Mouse (Mus musculus): Measurements from ENCODE around the gene Asxl1. TPM values are rescaled to one million over a fixed set of nuclear protein-coding genes. Genes with fewer than 3 reads are reported as not detected.
"Not testable (repeated sequence)": the region's sequence is repeated elsewhere in the genome, so short reads cannot be mapped to it uniquely, and the experiment has no call there.

The Asxl1 gene
- polyA plus RNA-seq, 1 experiment from 2014 or later, result 26.8 TPM

DNA sequence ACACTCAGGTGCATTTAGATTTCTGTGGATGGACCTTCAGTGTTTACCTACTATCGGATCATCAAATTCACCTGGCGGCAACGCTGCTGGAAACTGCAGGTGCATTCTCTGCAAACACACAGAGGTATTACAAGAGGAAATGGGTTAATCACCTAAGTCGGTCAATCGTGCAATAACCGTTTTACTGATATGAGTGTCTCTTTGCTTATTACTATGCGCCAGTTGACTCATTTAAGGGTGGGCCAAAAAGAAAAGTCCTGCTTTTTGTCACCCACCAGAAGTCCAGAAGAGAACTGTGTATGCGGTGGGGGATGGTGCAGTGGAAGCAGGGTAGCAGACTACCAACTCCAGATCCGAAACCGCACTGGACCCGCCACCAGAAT lies 567 bp upstream of the Asxl1 start:
- H3K9ac ChIP-seq (replicated peaks), result peak overlapping the region; percentile 70
- WGBS, result 8% methylated on average over 11 of the region's 11 CpGs
- peaks cover 15% of the 10 kb centered on the region; the same call in 1 of the 2 replicates for H3K36me3 ChIP-seq
- H3K4me3 ChIP-seq (replicated peaks), result peak overlapping the region; percentile 80
- H3K4me2 ChIP-seq, result peak overlapping the region; percentile 70
- peaks cover 23% of the 10 kb centered on the region for H3K4me1 ChIP-seq (replicated peaks)
- no peak for ATAC-seq (ENCODE audit: insufficient number of reproducible peaks, insufficient read depth, low FRiP score, low TSS enrichment, low read depth)
- H3K27me3 ChIP-seq, result no peaks in the 10 kb centered on the region
- peak overlapping the region; percentile 76 for H3K27ac ChIP-seq
- H3K9me3 ChIP-seq, result no peaks in the 10 kb centered on the region

DNA sequence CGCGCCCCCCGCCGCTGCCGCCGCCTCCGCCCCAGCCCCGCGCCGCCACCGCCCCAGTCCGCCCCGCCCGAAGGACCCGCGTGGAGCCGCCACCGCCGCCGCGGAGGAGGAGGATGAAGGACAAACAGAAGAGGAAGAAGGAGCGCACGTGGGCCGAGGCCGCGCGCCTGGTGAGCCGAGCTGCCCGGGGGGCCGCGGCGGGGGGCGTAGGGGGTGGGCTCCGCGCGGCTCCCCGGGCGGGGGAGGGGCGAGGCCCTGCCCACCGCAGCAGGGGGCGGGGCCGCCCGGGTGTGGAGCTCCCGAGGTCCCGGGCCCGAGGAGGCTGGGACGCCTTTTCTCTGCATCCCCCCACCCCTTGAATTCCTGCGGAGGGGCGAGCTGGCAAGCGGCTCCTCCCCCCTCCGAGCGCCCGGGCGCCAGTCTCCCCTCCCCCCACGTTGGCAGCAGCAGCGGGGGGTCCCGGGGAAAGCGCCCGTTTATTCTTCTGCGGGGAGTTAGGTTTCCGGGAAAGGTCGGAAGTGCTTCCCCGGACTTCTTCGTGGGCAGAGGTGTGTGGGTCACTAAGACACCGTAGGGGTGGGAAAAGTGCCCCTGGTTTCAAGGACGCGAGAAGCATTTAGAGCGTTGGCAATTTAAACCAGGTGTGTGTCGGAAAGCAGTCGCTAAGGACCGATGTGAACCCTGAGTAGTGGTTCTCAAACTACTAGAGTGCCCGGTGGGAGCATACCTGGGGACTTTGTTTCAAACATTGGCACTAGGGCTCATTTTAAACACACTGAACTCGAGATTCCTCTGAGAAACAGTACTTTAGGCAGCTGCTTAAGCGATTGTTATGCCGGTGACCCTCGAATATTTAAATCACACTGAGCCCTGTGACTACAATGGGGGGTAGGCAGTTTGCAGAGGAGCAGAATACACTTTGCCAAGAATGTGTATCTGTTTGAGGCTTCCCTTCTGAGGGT lies 873 bp downstream of the Asxl1 start:
- H3K4me3 ChIP-seq (replicated peaks), result peak overlapping the region; percentile 80
- no peaks in the 10 kb centered on the region for H3K9me3 ChIP-seq
- peak overlapping the region; percentile 99 for H3K27ac ChIP-seq
- H3K36me3 ChIP-seq, result peaks cover 20% of the 10 kb centered on the region; the same call in 1 of the 2 replicates
- H3K4me2 ChIP-seq, result peak overlapping the region; percentile 78
- ATAC-seq (ENCODE audit: insufficient number of reproducible peaks, insufficient read depth, low FRiP score, low TSS enrichment, low read depth), result peak; percentile 65
- peak overlapping the region; percentile 96 for H3K9ac ChIP-seq (replicated peaks)
- H3K27me3 ChIP-seq, result no peaks in the 10 kb centered on the region
- under 1% methylated on average over 42 of the region's 76 CpGs for WGBS
- peaks cover 33% of the 10 kb centered on the region for H3K4me1 ChIP-seq (replicated peaks)

DNA sequence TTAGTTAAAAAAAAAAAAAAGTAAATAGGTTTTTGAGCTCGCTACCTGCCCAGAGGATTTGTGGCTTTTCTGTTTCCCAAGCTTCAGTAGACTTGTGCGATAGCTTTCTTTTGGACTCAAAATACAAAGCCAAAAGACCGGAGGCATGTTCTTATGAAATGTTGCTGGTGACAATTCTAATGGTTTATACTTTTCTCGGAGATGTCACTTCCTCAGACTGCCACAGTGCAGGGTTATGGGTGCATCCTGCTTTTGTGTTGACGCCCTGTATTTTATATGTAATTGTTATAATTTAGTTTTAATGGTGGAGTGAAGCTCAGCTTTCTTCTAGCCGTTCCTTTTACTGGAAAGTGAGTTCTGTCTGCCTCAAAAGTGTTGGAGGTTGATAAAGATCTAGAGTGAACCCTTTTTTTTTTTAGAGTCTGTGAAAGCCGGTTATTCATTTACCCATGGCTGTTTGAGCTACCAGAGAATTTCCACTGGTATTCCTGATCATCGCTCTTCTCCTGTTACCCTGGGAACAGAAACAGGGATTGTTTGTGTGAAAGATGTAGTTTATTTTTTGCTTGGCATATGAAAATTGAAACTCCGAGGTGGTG lies 1.7 kb downstream of the Asxl1 start:
- peaks cover 33% of the 10 kb centered on the region for H3K4me1 ChIP-seq (replicated peaks)
- peak overlapping the region; percentile 96 for H3K9ac ChIP-seq (replicated peaks)
- no peaks in the 10 kb centered on the region for H3K27me3 ChIP-seq
- H3K4me3 ChIP-seq (replicated peaks), result peak overlapping the region; percentile 80
- ATAC-seq (ENCODE audit: insufficient number of reproducible peaks, insufficient read depth, low FRiP score, low TSS enrichment, low read depth), result no peak
- WGBS, result 16% methylated on average over 9 of the region's 9 CpGs
- no peaks in the 10 kb centered on the region for H3K9me3 ChIP-seq
- peaks cover 23% of the 10 kb centered on the region for H3K36me3 ChIP-seq
- H3K4me2 ChIP-seq, result peak overlapping the region; percentile 78
- H3K27ac ChIP-seq, result peak overlapping the region; percentile 99

DNA sequence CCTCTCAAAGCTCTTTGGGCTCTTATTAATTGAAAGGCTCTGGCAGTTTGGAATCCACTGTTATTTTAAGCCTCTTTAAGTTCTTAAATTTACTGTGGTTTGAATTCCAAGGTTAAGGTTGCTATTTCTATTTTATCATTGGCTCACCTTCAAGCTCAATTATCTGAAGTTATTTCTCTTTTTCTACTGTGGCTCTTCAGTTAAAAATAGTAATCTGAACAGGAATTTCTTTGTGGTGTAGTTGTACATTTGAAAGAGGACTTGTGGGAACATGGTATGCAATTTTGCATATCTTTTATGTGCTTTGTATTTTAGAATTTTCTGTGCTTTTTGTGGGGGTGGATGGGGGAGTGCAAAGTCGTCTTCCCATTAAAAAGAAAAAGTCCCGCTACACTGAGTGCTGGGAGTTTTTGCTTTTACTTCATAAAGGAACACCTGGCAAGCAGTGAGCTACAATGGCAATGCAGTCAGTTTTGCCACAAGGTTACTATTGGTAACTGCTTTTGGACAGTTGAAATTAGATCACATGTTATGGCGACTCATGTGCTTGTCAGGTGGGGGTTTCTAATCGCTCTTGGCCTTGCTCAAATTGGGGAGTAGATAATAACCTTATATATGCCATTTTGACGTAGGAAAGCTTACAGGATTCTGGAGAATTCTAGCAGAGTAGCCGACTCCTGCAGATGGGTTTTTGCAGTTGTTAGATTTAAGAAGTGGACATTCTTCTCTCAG lies 2.6 kb downstream of the Asxl1 start:
- peaks cover 29% of the 10 kb centered on the region for H3K36me3 ChIP-seq
- no peaks in the 10 kb centered on the region for H3K27me3 ChIP-seq
- peak overlapping the region; percentile 80 for H3K4me3 ChIP-seq (replicated peaks)
- H3K4me1 ChIP-seq (replicated peaks), result peaks cover 33% of the 10 kb centered on the region
- 66% methylated on average over 6 of the region's 6 CpGs for WGBS
- ATAC-seq (ENCODE audit: insufficient number of reproducible peaks, insufficient read depth, low FRiP score, low TSS enrichment, low read depth), result no peak
- H3K27ac ChIP-seq, result 0 out of 2 replicates have a peak overlapping the region, but pooled peaks have one; percentile 24
- H3K4me2 ChIP-seq, result peak overlapping the region; percentile 78
- H3K9me3 ChIP-seq, result no peaks in the 10 kb centered on the region
- 0 out of 2 replicates have a peak overlapping the region, but pooled peaks have one; percentile 96 for H3K9ac ChIP-seq (replicated peaks)

DNA sequence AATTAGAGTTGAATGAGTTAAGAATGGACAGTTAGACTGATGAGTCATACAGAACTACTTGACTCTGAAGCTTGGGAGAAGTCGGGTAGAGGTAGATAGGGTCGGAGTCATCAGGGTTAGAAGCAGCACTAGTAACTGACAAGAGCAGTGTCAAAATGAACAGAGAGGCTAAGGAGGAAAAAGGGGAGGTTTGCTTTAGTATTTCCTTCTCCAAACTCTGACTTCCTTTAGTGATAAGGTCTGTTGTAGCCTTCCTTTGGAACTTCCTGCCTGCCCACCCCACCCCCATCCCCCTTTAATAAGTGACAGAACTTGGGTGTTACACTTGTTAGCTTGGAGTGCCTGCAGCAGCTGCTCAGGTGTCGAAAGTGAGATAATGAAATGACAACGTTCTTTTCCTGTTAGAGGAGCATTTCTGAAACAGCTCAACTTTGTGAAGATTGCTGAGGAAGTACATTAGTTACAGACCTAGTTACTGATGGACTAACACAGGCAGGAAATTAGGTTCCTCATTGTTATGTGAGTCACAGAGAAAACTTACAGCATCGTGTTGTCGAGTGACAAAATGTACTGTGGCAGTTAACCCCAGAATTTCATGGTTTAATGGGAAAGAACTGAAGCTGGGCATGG lies 5.0 kb downstream of the Asxl1 start:
- ATAC-seq (ENCODE audit: insufficient number of reproducible peaks, insufficient read depth, low FRiP score, low TSS enrichment, low read depth), result no peak
- Histone ChIP-seq H3K27ac (peak overlapping the region; percentile 50; the same call in 1 of the 2 replicates), H3K9me3 (no peaks in the 10 kb centered on the region), H3K9ac (replicated peaks) (no peak overlapping the region), H3K4me2 (peak overlapping the region; percentile 9; the same call in 1 of the 2 replicates), H3K27me3 (no peaks in the 10 kb centered on the region), H3K36me3 (peaks cover 51% of the 10 kb centered on the region), H3K4me1 (replicated peaks) (peaks cover 28% of the 10 kb centered on the region), H3K4me3 (replicated peaks) (no peak overlapping the region)
- 46% methylated on average over 6 of the region's 6 CpGs for WGBS

DNA sequence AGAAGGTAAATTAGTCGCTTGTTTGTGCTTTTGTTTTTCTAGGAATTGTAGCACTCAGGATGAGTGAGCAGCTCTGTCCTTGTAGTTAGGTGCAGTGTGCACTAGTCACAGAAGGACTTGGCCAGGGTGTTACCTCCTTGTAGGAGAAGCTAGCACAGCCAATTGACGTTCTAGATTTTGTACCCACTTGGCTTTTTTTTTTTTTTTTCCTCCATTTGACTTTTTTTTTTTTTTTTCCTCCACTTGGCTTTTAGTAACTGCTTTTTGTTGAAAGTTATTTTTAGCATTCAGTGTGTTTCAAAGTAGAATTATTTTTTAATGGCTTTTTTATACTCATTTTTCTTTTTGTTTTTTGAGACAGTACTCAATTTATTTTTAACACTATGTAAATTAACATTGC lies 9.0 kb downstream of the Asxl1 start:
- H3K4me3 ChIP-seq (replicated peaks), result no peak overlapping the region
- H3K9me3 ChIP-seq, result no peaks in the 10 kb centered on the region
- H3K4me1 ChIP-seq (replicated peaks), result peaks cover 14% of the 10 kb centered on the region
- 86% methylated on average over 2 of the region's 2 CpGs for WGBS
- H3K36me3 ChIP-seq, result peaks cover 88% of the 10 kb centered on the region
- no peak overlapping the region for H3K27ac ChIP-seq
- H3K4me2 ChIP-seq, result no peak overlapping the region
- no peak for ATAC-seq (ENCODE audit: insufficient number of reproducible peaks, insufficient read depth, low FRiP score, low TSS enrichment, low read depth)
- no peaks in the 10 kb centered on the region for H3K27me3 ChIP-seq
- H3K9ac ChIP-seq (replicated peaks), result no peak overlapping the region

DNA sequence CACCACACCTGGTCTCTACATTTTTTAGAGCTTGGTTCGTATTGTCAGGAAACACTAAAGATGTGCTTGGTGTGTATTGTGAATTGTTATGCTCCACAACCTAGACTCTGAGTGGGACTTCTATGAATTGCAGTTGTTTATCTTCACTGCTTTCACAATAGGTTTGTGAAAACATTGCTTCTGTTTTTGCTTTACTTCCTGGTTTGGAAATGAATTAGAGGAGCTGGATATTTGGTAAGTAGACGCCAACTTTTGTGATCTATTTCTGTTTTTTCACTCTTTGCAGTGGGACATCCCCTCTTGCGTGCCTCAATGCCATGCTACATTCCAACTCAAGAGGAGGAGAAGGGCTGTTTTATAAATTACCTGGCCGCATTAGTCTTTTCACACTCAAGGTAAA lies 11.2 kb downstream of the Asxl1 start:
- Histone ChIP-seq H3K4me1 (replicated peaks) (no peaks in the 10 kb centered on the region), H3K36me3 (peaks cover 94% of the 10 kb centered on the region), H3K4me3 (replicated peaks) (no peak overlapping the region), H3K9me3 (no peaks in the 10 kb centered on the region), H3K27ac (no peak overlapping the region), H3K27me3 (no peaks in the 10 kb centered on the region), H3K4me2 (no peak overlapping the region), H3K9ac (replicated peaks) (no peak overlapping the region)
- ATAC-seq (ENCODE audit: insufficient number of reproducible peaks, insufficient read depth, low FRiP score, low TSS enrichment, low read depth), result no peak
- 94% methylated on average over 4 of the region's 4 CpGs for WGBS

DNA sequence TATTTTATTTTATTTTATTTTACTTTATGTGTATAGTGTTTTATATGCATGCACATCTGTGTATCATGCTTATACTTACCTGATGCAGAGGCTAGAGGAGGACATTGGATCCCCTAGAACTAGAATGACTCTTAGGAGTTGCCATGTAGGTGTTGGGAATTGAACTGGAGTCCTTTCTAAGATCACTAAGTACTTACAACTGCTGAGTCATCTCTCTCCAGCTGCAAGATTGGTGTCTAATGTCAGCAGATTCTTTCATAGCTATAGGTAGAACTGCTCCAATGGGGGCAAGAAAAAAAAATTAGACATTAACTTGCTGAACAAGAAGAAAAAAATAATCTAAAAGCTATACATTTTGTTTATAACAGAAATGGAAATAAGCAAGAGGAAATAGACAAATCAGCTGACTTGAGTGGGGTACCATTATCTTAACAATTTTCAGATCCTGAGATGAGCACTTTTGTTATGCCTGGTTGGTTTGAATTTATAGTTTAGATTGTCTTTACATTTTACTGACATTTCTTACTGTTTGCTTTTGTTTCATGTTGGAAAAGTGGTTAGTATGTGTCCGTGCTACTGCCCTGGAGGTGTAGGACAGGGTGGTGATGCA lies 15.6 kb downstream of the Asxl1 start:
- Histone ChIP-seq H3K9ac (replicated peaks) (no peak overlapping the region), H3K27me3 (no peaks in the 10 kb centered on the region), H3K4me1 (replicated peaks) (no peaks in the 10 kb centered on the region), H3K4me2 (no peak overlapping the region), H3K9me3 (no peaks in the 10 kb centered on the region), H3K36me3 (peaks cover 89% of the 10 kb centered on the region), H3K27ac (no peak overlapping the region), H3K4me3 (replicated peaks) (no peak overlapping the region)
- ATAC-seq (ENCODE audit: insufficient number of reproducible peaks, insufficient read depth, low FRiP score, low TSS enrichment, low read depth), result no peak
- WGBS, result 94% methylated on average over 1 of the region's 1 CpGs

DNA sequence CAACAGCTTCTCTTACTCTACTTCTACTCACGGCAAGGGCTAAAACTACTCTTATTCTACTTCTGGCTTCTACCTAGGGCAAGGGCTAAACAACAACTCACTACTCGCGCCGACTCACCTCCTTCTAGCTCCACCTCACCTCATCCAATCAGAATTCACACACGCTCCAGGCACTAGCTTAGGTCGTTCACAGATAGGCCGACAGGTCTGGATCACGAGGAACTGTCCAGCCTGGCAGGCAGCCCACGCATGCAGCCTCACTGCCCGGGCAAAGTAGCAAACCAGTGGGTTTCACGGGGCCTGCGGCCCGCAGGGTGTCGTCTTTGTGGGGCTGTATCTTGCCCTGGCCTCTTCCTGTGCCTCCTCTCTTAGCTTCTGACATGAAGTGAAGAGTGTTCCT lies 18.9 kb downstream of the Asxl1 start:
- H3K27ac ChIP-seq; H3K9ac ChIP-seq (replicated peaks); H3K9me3 ChIP-seq; H3K4me2 ChIP-seq; H3K27me3 ChIP-seq; H3K4me1 ChIP-seq (replicated peaks); ATAC-seq (ENCODE audit: insufficient number of reproducible peaks, insufficient read depth, low FRiP score, low TSS enrichment, low read depth); H3K4me3 ChIP-seq (replicated peaks): not testable (repeated sequence)
- peaks cover 86% of the 10 kb centered on the region for H3K36me3 ChIP-seq
- WGBS, result 91% methylated on average over 14 of the region's 14 CpGs

DNA sequence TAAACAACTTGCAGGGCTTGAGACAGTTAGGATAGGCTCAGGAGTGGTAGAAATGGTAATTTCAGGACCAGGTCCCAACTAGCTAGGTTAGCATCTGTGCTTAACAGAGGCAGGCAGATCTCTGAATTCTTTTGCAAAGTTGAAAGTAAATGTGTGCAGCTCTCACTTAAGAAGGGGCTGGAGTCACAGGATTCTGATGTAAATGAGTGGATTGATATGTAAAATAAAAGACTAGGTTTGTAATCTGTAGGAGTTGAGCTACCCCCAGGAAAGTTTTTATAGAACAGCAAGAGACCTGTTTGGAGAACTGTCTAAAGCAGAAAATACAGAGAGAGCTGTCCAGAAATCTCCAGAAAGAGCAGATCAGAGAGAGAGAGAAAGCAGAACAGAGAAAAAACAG lies 25.2 kb downstream of the Asxl1 start:
- no peak overlapping the region for H3K4me2 ChIP-seq
- no peaks in the 10 kb centered on the region for H3K4me1 ChIP-seq (replicated peaks)
- H3K9ac ChIP-seq (replicated peaks), result no peak overlapping the region
- no peaks in the 10 kb centered on the region for H3K27me3 ChIP-seq
- H3K27ac ChIP-seq, result no peak overlapping the region
- H3K9me3 ChIP-seq, result no peaks in the 10 kb centered on the region
- peaks cover 56% of the 10 kb centered on the region for H3K36me3 ChIP-seq
- no peak overlapping the region for H3K4me3 ChIP-seq (replicated peaks)
- no peak for ATAC-seq (ENCODE audit: insufficient number of reproducible peaks, insufficient read depth, low FRiP score, low TSS enrichment, low read depth)

Data from limb, embryonic 12.5 days (tissue).